Mouse (Mus musculus): ENCODE data around the gene Gadl1.

GRCm38 (mm10) chr9:115934288-115934687 lies 25.0 kb downstream of the Gadl1 start:
- TF ChIP-seq CTCF (IDR thresholded peaks at IDR 0.05; ENCODE audit: insufficient read depth, low read depth, low read length): no peak
- no peak for TF ChIP-seq POLR2A (IDR thresholded peaks at IDR 0.05; ENCODE audit: insufficient read depth, low read depth, low read length)
